Mouse (Mus musculus): ENCODE measurements around the gene Spg20.

Spg20 gene

GRCm38 (mm10) chr3:55087360-55087759 is 24.5 kb upstream of the Spg20 start:
- no peaks in the 10 kb centered on the region for H3K27me3 ChIP-seq (ENCODE audit: control insufficient read depth, insufficient read depth, low read length, poor library complexity, severe bottlenecking)
- no peaks in the 10 kb centered on the region for H3K36me3 ChIP-seq (ENCODE audit: control insufficient read depth, insufficient read depth, low read length, poor library complexity, severe bottlenecking)
- no peak for DNase-seq (ENCODE audit: low read depth, low spot score)

- DNase-seq (ENCODE audit: low read depth, low spot score) = no peak
- Histone ChIP-seq H3K36me3 (ENCODE audit: control insufficient read depth, insufficient read depth, low read length, poor library complexity, severe bottlenecking) (no peaks in the 10 kb centered on the region), H3K27me3 (ENCODE audit: control insufficient read depth, insufficient read depth, low read length, poor library complexity, severe bottlenecking) (no peaks in the 10 kb centered on the region)
Measured at GRCm38 (mm10) chr3:55088359-55088758, 23.5 kb upstream of the Spg20 start.

DNA sequence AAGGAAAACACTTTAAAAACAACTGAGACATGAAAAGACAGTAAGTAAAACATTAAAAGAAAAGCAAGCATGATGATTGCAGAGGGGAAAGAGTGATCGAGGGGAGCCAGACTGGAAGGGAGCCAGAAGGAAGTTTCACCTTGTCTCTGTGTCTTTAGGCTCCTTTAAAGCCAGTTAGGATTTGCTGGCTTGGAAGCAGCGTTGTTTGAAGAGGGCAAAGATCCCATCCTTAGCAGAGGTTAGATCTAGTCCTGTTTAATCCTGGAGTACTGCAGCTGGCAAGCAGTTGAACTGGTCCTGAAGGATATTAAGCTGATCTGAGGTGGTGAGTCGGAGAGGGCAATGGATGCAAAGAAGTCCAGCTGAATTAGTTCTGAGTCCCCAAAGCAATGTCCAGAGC is 23.1 kb upstream of the Spg20 start:
- no peak for DNase-seq (ENCODE audit: low read depth, low spot score)
- H3K27me3 ChIP-seq (ENCODE audit: control insufficient read depth, insufficient read depth, low read length, poor library complexity, severe bottlenecking) = no peaks in the 10 kb centered on the region
- H3K36me3 ChIP-seq (ENCODE audit: control insufficient read depth, insufficient read depth, low read length, poor library complexity, severe bottlenecking) = no peaks in the 10 kb centered on the region

GRCm38 (mm10) chr3:55089291-55089690 is 22.6 kb upstream of the Spg20 start:
- DNase-seq (ENCODE audit: low read depth, low spot score) = no peak
- Histone ChIP-seq H3K36me3 (ENCODE audit: control insufficient read depth, insufficient read depth, low read length, poor library complexity, severe bottlenecking) (no peaks in the 10 kb centered on the region), H3K27me3 (ENCODE audit: control insufficient read depth, insufficient read depth, low read length, poor library complexity, severe bottlenecking) (no peaks in the 10 kb centered on the region)

- Histone ChIP-seq H3K36me3 (ENCODE audit: control insufficient read depth, insufficient read depth, low read length, poor library complexity, severe bottlenecking) (no peaks in the 10 kb centered on the region), H3K27me3 (ENCODE audit: control insufficient read depth, insufficient read depth, low read length, poor library complexity, severe bottlenecking) (no peaks in the 10 kb centered on the region)
- DNase-seq (ENCODE audit: low read depth, low spot score) = no peak
Measured at GRCm38 (mm10) chr3:55093161-55093560, 18.7 kb upstream of the Spg20 start.

GRCm38 (mm10) chr3:55095968-55096654 is 15.8 kb upstream of the Spg20 start:
- Histone ChIP-seq H3K27me3 (ENCODE audit: control insufficient read depth, insufficient read depth, low read length, poor library complexity, severe bottlenecking) (no peaks in the 10 kb centered on the region), H3K36me3 (ENCODE audit: control insufficient read depth, insufficient read depth, low read length, poor library complexity, severe bottlenecking) (no peaks in the 10 kb centered on the region)
- no peak for DNase-seq (ENCODE audit: low read depth, low spot score)

GRCm38 (mm10) chr3:55096655-55097005 is 15.3 kb upstream of the Spg20 start:
- no peak for DNase-seq (ENCODE audit: low read depth, low spot score)
- H3K27me3 ChIP-seq (ENCODE audit: control insufficient read depth, insufficient read depth, low read length, poor library complexity, severe bottlenecking) = no peaks in the 10 kb centered on the region
- H3K36me3 ChIP-seq (ENCODE audit: control insufficient read depth, insufficient read depth, low read length, poor library complexity, severe bottlenecking) = no peaks in the 10 kb centered on the region

DNA sequence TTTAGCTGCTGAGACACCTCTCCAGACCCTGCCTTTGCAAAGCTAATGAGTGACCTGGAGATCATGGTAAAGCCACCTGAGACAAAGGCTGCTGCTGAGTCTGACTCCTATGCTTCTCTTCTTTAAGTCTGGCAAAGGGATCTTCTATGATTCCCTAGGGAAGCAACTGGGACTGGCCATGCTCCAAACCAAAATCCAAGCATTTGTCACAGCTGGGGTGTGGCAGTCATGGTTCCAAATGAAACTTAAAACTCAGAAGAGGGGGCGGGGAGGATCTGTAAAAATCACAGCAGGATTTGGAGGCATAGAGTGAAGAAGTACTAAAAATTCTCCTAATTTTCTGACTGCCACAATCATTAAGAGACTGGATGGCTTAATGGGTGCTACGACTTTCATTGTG is 14.7 kb upstream of the Spg20 start:
- Histone ChIP-seq H3K36me3 (ENCODE audit: control insufficient read depth, insufficient read depth, low read length, poor library complexity, severe bottlenecking) (no peaks in the 10 kb centered on the region), H3K27me3 (ENCODE audit: control insufficient read depth, insufficient read depth, low read length, poor library complexity, severe bottlenecking) (no peaks in the 10 kb centered on the region)
- no peak for DNase-seq (ENCODE audit: low read depth, low spot score)

DNA sequence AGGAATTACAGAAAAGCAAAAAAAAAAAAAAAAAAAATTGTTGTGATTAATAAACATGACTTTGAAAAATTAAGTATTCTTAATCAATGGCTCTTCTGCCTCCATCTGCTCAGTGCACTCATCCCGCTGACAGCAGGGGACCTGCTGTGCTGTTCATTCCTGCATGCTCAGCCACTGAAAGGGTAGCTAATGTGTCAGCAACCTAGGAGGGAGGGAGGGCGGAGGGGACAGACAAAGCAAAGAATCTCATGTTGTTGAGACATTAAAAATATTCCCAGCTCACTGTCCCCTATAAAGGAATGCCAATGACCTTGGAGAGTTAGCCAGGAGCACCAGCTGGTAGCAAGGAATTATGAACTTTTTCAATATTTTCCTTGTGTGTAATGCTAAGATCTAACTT is 13.9 kb upstream of the Spg20 start:
- no peaks in the 10 kb centered on the region for H3K27me3 ChIP-seq (ENCODE audit: control insufficient read depth, insufficient read depth, low read length, poor library complexity, severe bottlenecking)
- no peak for DNase-seq (ENCODE audit: low read depth, low spot score)
- H3K36me3 ChIP-seq (ENCODE audit: control insufficient read depth, insufficient read depth, low read length, poor library complexity, severe bottlenecking) = no peaks in the 10 kb centered on the region

DNA sequence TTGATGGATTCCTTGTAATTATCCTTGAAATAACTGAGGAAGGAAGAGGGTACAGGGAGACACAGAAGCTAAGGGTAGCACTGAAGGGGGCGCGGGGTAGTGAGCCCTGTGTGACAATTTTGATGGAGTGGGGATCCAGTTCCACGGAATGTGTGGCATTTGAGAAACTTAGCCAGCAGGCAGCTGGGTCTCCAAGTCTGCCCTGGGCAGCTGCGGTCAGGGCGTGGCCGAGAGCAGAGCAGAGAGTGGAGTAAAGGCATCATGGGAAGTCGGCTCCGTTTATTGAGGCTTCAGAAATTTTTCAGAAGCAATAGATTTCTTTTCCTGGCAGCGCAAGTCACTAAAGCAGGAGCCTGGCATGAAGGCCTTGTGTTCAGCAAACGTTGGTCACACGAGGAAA is 12.9 kb upstream of the Spg20 start:
- no peaks in the 10 kb centered on the region for H3K27me3 ChIP-seq (ENCODE audit: control insufficient read depth, insufficient read depth, low read length, poor library complexity, severe bottlenecking)
- H3K36me3 ChIP-seq (ENCODE audit: control insufficient read depth, insufficient read depth, low read length, poor library complexity, severe bottlenecking) = no peaks in the 10 kb centered on the region
- DNase-seq (ENCODE audit: low read depth, low spot score) = no peak

GRCm38 (mm10) chr3:55101092-55101491 is 10.8 kb upstream of the Spg20 start:
- no peaks in the 10 kb centered on the region for H3K27me3 ChIP-seq (ENCODE audit: control insufficient read depth, insufficient read depth, low read length, poor library complexity, severe bottlenecking)
- no peaks in the 10 kb centered on the region for H3K36me3 ChIP-seq (ENCODE audit: control insufficient read depth, insufficient read depth, low read length, poor library complexity, severe bottlenecking)
- DNase-seq (ENCODE audit: low read depth, low spot score) = no peak

DNA sequence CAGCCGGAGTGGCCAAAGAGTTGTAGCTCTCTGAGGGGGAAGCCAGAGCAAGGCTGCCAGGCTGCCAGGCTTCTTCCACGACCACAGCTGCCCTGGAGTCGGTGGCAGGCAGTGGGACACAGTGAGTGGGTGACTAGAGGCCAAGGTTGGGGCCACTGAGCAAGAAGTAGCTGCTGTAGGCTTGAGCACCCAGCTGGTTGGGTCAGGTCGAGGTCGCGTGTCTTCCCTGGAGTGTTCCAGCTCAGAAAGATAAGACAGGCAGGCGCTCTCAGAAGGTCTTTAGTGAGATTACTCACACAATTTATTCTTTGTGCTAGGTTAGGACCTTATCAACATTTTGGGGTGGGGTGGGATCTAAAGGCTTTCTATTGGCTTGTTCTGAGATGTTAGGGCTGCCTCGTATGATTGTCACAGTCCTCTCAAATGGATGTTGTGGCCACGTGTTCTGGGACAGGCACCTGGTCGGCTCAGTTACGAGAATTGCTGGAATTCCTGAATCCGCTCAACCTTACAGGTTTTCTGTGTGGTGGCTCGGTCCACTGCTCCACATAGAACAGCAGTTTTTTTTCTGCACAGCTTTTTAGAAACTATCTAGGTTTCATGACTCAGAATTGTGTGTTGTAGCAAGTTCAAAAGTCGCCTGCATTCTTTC is 6.4 kb upstream of the Spg20 start:
- no peak for DNase-seq (ENCODE audit: low read depth, low spot score)
- Histone ChIP-seq H3K36me3 (ENCODE audit: control insufficient read depth, insufficient read depth, low read length, poor library complexity, severe bottlenecking) (no peaks in the 10 kb centered on the region), H3K27me3 (ENCODE audit: control insufficient read depth, insufficient read depth, low read length, poor library complexity, severe bottlenecking) (no peaks in the 10 kb centered on the region)

DNA sequence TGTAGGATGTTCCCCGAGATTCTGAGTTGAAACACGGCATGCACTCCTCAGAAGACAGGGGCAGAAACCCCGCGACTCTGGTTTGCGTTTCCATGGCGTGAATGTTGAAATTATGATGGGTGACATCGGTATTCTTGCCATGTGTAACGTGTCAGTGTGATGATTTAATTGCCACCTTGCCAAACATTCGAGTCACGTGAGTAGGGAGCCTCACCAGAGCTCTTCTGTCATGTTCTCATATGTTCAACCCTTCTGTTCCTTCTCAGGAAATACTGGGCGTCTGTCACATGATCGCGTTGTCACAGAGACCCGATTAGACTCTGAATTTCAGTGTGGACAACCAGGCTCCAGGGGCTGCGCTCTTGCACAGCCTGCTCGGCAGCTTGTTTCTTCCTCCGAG is 5.9 kb upstream of the Spg20 start:
- no peak for DNase-seq (ENCODE audit: low read depth, low spot score)
- no peaks in the 10 kb centered on the region for H3K36me3 ChIP-seq (ENCODE audit: control insufficient read depth, insufficient read depth, low read length, poor library complexity, severe bottlenecking)
- H3K27me3 ChIP-seq (ENCODE audit: control insufficient read depth, insufficient read depth, low read length, poor library complexity, severe bottlenecking) = no peaks in the 10 kb centered on the region

- DNase-seq (ENCODE audit: low read depth, low spot score) = no peak
- no peaks in the 10 kb centered on the region for H3K27me3 ChIP-seq (ENCODE audit: control insufficient read depth, insufficient read depth, low read length, poor library complexity, severe bottlenecking)
Measured at GRCm38 (mm10) chr3:55109097-55109496, 2.8 kb upstream of the Spg20 start.

DNA sequence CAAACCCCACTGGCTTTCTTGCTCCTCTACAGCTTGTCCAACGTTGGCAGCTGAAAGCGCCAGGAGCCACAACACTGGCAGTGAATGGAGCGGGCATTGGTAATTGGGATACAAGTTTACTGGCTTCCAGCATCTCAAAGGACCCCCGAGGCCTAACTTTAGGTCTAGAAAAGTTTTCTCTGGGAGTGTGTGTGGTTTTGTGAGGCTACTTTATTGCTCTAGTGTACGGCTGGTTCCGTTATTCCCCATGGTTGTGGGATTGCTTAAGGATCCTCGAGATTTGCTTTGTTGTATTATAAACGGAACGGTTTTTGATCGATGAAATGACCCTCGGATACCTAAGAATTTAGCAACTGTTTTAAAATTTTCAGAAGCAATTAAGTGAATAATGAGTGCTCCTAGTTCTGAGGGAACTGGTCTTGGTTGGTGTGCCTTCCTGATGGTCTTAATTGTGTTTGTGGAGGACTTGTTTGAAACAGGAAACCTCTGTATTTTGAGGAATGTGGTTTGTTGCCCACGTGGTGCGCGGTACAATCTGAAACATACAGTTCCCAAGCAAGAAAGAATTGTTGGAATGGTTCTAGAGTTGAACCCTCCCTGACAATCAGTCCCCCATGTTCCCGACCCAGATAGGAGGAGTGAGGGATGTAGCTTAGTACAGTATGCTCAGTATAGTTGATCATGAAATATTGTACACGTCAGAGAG is 955 bp downstream of the Spg20 start:
- Histone ChIP-seq H3K36me3 (ENCODE audit: control insufficient read depth, insufficient read depth, low read length, poor library complexity, severe bottlenecking) (no peaks in the 10 kb centered on the region), H3K27me3 (ENCODE audit: control insufficient read depth, insufficient read depth, low read length, poor library complexity, severe bottlenecking) (no peaks in the 10 kb centered on the region)
- DNase-seq (ENCODE audit: low read depth, low spot score) = no peak

More at GRCm38 (mm10) chr3:55109097-55109496, 2.8 kb upstream of the Spg20 start:
- H3K36me3 ChIP-seq (ENCODE audit: control insufficient read depth, insufficient read depth, low read length, poor library complexity, severe bottlenecking) = no peaks in the 10 kb centered on the region

All from splenic B cell, adult 2 months (primary cell).